Comparison of ENCODE assay signal across 8 mouse cellular contexts in genomic region chr3:9346857-9347445, GRCm38 (mm10).
DNase-seq lines count a peak whose midpoint lies in the region; ATAC-seq and TF ChIP-seq lines count a peak whose summit lies in the region.

No protein-coding gene starts in this region.

- WGBS in hindbrain, embryonic 15.5 days = under 1% methylated on average over 25 of the region's 27 CpGs
- 0% methylated on average over 26 of the region's 27 CpGs for WGBS in lung, embryonic 16.5 days

- no peaks in the 10 kb centered on the region for H3K36me3 ChIP-seq in hindbrain, embryonic 15.5 days
- no peaks in the 10 kb centered on the region for H3K36me3 ChIP-seq in lung, embryonic 16.5 days (ENCODE audit: control insufficient read depth, insufficient read depth, low read length)

- TF ChIP-seq CTCF in gastrocnemius, adult 2 months (IDR thresholded peaks at IDR 0.05) = no peak

- H3K4me3 ChIP-seq in gastrocnemius, adult 2 months = peak overlapping the region; percentile 74
- H3K4me3 ChIP-seq in hindbrain, embryonic 15.5 days = peak overlapping the region; percentile 40
- peak overlapping the region; percentile 66 for H3K4me3 ChIP-seq in lung, embryonic 16.5 days (ENCODE audit: low read length)

- no peaks in the 10 kb centered on the region for H3K9me3 ChIP-seq in hindbrain, embryonic 15.5 days
- H3K9me3 ChIP-seq in lung, embryonic 16.5 days (ENCODE audit: control insufficient read depth, low read length) = no peaks in the 10 kb centered on the region

- DNase-seq in kidney, adult 18-20 months = peak; percentile 17
- DNase-seq in kidney, adult 8-10 months = no peak
- DNase-seq in adrenal gland, postnatal 14 days = peak; percentile 64
- peak; percentile 51 for DNase-seq in gastrocnemius, adult 2 months
- peak; percentile 70 for DNase-seq in retina, postnatal 1 day
- no peak for DNase-seq in frontal cortex, adult 2 months (ENCODE audit: extremely low spot score in 1 of 2, low spot score in 1 of 2)

- H3K4me1 ChIP-seq in hindbrain, embryonic 15.5 days (replicated peaks) = peaks cover 23% of the 10 kb centered on the region
- peaks cover 14% of the 10 kb centered on the region for H3K4me1 ChIP-seq in lung, embryonic 16.5 days (replicated peaks; ENCODE audit: control insufficient read depth, insufficient read depth, low read length)

- peak; percentile 68 for ATAC-seq in hindbrain, embryonic 15.5 days (ENCODE audit: low FRiP score, low read depth)
- ATAC-seq in lung, embryonic 16.5 days (ENCODE audit: low read depth) = peak; percentile 83

- H3K27me3 ChIP-seq in hindbrain, embryonic 15.5 days = peaks cover 18% of the 10 kb centered on the region
- no peaks in the 10 kb centered on the region; the same call in 1 of the 2 replicates for H3K27me3 ChIP-seq in lung, embryonic 16.5 days (ENCODE audit: control insufficient read depth, insufficient read depth, low read depth, low read length)

- peak overlapping the region; percentile 84 for H3K4me2 ChIP-seq in hindbrain, embryonic 15.5 days
- H3K4me2 ChIP-seq in lung, embryonic 16.5 days (ENCODE audit: low read depth, low read length) = peak overlapping the region; percentile 97

- peak overlapping the region; percentile 50 for H3K9ac ChIP-seq in hindbrain, embryonic 15.5 days
- H3K9ac ChIP-seq in lung, embryonic 16.5 days (ENCODE audit: low read length) = peak overlapping the region; percentile 72

- intact Hi-C loops in gastrocnemius, adult 2 months (cut with DNase I) = loop anchor here (10.0 kb wide), 1 partner anchor 272 kb away; no protein-coding TSS in a partner anchor

- peak overlapping the region; percentile 70 for H3K27ac ChIP-seq in gastrocnemius, adult 2 months
- 0 out of 2 replicates have a peak overlapping the region, but pooled peaks have one; percentile 1 for H3K27ac ChIP-seq in hindbrain, embryonic 15.5 days (replicated peaks)
- no peak overlapping the region for H3K27ac ChIP-seq in lung, embryonic 16.5 days (ENCODE audit: low read length)

Comparison
In these comparisons a context has a peak if more than half of its experiments do, and no peak if none do; other contexts are left out.
1. DNase-seq: peak in kidney, adult 18-20 months (single experiment), adrenal gland, postnatal 14 days (single experiment), gastrocnemius, adult 2 months (single experiment) and retina, postnatal 1 day (single experiment); none in kidney, adult 8-10 months (0 of 2) and frontal cortex, adult 2 months (0 of 2).
2. Peak in every context shown above with its lines, with median percentiles within 50 percentile points of each other: H3K4me3 ChIP-seq.